Mouse (Mus musculus): ENCODE results near the gene Ccdc88a. TPM values are rescaled to one million over a fixed set of nuclear protein-coding genes. Genes with fewer than 3 reads are reported as not detected.

Gene Ccdc88a
- total and polyA plus RNA-seq, 3 experiments: 1.00 to 9.0 (median 5.5) TPM

DNA sequence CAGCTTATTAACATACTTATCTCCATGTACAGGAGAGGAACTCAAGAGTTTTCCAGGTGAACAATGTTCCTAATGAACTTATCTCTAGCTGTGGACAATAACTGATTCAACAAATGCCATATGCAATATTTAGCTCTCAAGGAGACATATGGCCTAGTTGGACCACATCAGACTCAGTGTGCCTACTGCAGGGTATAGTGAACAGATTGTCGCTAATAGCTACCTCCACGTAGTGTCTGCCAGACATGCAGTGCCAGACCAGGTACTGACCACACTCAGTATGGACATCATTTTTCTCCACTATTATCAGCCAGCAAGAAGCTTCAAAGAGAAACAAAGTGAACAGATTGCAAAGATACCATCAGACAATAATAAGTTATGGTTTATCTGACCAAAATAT lies 22.6 kb upstream of the Ccdc88a start:
- intact Hi-C loops (cut with DNase I): no loop called here
- H3K79me2 ChIP-seq (replicated peaks; ENCODE audit: control insufficient read depth, insufficient read depth, low read length): no peaks in the 10 kb centered on the region

DNA sequence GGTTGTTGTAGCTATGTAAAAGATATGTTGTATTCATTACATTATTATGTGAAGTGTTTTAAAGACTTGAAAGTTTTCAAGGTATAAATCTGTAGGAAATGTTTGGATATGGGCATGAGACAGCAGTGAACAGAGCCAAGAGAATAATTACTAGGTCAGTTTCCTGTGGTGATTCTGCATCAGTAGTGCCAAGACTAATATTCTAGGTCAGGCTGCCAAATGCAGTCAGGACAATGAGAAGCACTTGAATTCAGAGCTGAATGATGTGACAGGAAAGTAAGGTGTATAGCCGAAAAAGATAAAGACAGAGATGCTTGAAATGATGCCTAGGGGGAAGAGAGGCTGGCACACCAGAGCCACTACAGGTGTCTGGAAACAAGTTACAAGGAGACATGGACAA lies 21.2 kb upstream of the Ccdc88a start:
- Histone ChIP-seq H3K36me3 (ENCODE audit: control insufficient read depth, insufficient read depth, low read length) (no peaks in the 10 kb centered on the region), H3K27me3 (ENCODE audit: control insufficient read depth, insufficient read depth, low read length) (no peaks in the 10 kb centered on the region), H3K4me1 (ENCODE audit: control insufficient read depth, insufficient read depth, low read length) (no peaks in the 10 kb centered on the region), H3K9ac (ENCODE audit: low read depth, low read length) (no peak overlapping the region), H3K27ac (no peak overlapping the region), H3K4me3 (no peak overlapping the region), H3K79me2 (replicated peaks; ENCODE audit: control insufficient read depth, insufficient read depth, low read length) (no peaks in the 10 kb centered on the region)
- TF ChIP-seq EP300 (IDR thresholded peaks at IDR 0.05; ENCODE audit: insufficient read depth, low read depth, low read length): no peak
- TF ChIP-seq CTCF (IDR thresholded peaks at IDR 0.05): no peak
- no peak for TF ChIP-seq POLR2A (IDR thresholded peaks at IDR 0.05; ENCODE audit: insufficient read depth, low read depth, low read length)
- 50% methylated on average over 1 of the region's 1 CpGs for WGBS
- no peak for DNase-seq
- intact Hi-C loops (cut with DNase I): no loop called here

More for the DNA sequence above, 22.6 kb upstream of the Ccdc88a start:
- no peak overlapping the region for H3K9ac ChIP-seq (ENCODE audit: low read depth, low read length)
- no peak for TF ChIP-seq EP300 (IDR thresholded peaks at IDR 0.05; ENCODE audit: insufficient read depth, low read depth, low read length)
- TF ChIP-seq POLR2A (IDR thresholded peaks at IDR 0.05; ENCODE audit: insufficient read depth, low read depth, low read length): no peak
- no peak for TF ChIP-seq CTCF (IDR thresholded peaks at IDR 0.05)
- H3K36me3 ChIP-seq (ENCODE audit: control insufficient read depth, insufficient read depth, low read length): no peaks in the 10 kb centered on the region
- H3K27me3 ChIP-seq (ENCODE audit: control insufficient read depth, insufficient read depth, low read length): no peaks in the 10 kb centered on the region
- no peak overlapping the region for H3K4me3 ChIP-seq
- H3K4me1 ChIP-seq (ENCODE audit: control insufficient read depth, insufficient read depth, low read length): no peaks in the 10 kb centered on the region
- H3K27ac ChIP-seq: no peak overlapping the region
- DNase-seq: no peak
- WGBS: 95% methylated on average over 2 of the region's 2 CpGs

DNA sequence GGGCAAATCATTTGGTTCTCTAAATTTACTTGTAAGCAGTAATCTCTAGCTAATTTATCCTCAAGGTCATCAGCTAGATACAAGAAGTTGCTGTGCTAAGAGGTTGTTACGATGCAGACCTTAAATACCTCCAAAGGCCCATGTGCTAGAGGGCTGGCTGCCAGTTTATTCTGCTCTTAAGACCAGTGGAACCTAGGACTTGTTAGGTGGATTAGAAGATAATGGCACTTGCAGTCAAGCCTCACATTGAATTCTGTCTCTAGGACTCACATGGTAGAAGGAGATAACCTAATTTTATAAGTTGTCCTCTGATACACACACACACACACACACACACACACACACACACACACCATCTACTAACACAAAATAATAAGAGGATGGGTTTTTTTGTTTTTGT lies 5.3 kb upstream of the Ccdc88a start:
- Histone ChIP-seq H3K27me3 (ENCODE audit: control insufficient read depth, insufficient read depth, low read length) (no peaks in the 10 kb centered on the region), H3K4me3 (no peak overlapping the region), H3K4me1 (ENCODE audit: control insufficient read depth, insufficient read depth, low read length) (no peaks in the 10 kb centered on the region), H3K36me3 (ENCODE audit: control insufficient read depth, insufficient read depth, low read length) (no peaks in the 10 kb centered on the region), H3K9ac (ENCODE audit: low read depth, low read length) (no peak overlapping the region), H3K27ac (no peak overlapping the region), H3K79me2 (replicated peaks; ENCODE audit: control insufficient read depth, insufficient read depth, low read length) (no peaks in the 10 kb centered on the region)
- no peak for DNase-seq
- intact Hi-C loops (cut with DNase I): no loop called here
- WGBS: 63% methylated on average over 1 of the region's 1 CpGs
- TF ChIP-seq CTCF (IDR thresholded peaks at IDR 0.05) (no peak), POLR2A (IDR thresholded peaks at IDR 0.05; ENCODE audit: insufficient read depth, low read depth, low read length) (no peak), EP300 (IDR thresholded peaks at IDR 0.05; ENCODE audit: insufficient read depth, low read depth, low read length) (no peak)

DNA sequence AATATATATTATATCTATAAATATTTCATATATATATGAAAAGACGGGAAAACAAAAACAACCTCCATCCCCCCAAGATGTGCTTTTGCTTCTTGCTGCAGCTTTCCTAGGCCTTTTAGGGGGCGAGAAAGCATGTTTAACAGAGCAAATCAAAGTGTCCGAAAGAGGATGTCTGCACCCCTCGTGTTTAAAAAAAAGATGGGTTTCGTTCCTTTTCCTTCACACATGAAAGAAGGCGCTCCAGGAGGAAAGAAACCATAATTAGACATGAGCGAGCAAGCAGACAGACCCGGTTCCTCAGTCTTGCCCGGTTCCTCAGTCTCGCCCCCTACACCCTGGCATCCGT lies 435 bp upstream of the Ccdc88a start:
- Histone ChIP-seq H3K36me3 (ENCODE audit: control insufficient read depth, insufficient read depth, low read length) (no peaks in the 10 kb centered on the region), H3K79me2 (replicated peaks; ENCODE audit: control insufficient read depth, insufficient read depth, low read length) (peaks cover 2% of the 10 kb centered on the region), H3K27me3 (ENCODE audit: control insufficient read depth, insufficient read depth, low read length) (no peaks in the 10 kb centered on the region), H3K27ac (peak overlapping the region; percentile 93), H3K4me1 (ENCODE audit: control insufficient read depth, insufficient read depth, low read length) (peaks cover 6% of the 10 kb centered on the region), H3K9ac (ENCODE audit: low read depth, low read length) (peak overlapping the region; percentile 80), H3K4me3 (peak overlapping the region; percentile 70)
- 5% methylated on average over 11 of the region's 11 CpGs for WGBS
- DNase-seq: no peak
- intact Hi-C loops (cut with DNase I): loop anchor here (5.0 to 10.0 kb wide), 5 partner anchors 126 to 322 kb away; partner anchors contain the start of genes Cfap36, Clhc1, Mtif2 and Ppp4r3b
- no peak for TF ChIP-seq POLR2A (IDR thresholded peaks at IDR 0.05; ENCODE audit: insufficient read depth, low read depth, low read length)
- TF ChIP-seq EP300 (IDR thresholded peaks at IDR 0.05; ENCODE audit: insufficient read depth, low read depth, low read length): no peak
- no peak for TF ChIP-seq CTCF (IDR thresholded peaks at IDR 0.05)

DNA sequence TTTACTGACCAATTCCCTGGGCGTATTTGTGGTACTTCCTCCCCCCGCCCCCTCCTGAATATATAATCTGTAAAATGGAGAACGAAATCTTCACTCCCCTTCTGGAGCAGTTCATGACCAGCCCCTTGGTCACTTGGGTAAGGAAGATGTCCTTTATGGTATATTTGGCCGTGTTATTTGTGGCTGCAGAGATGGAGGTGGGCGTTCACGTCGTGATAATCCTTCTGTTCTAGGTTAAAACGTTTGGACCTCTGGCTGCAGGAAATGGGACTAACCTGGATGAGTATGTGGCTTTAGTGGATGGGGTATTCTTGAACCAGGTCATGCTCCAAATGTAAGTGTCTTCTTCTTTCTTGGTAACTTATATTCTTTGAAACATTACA lies 807 bp downstream of the Ccdc88a start:
- no peaks in the 10 kb centered on the region for H3K36me3 ChIP-seq (ENCODE audit: control insufficient read depth, insufficient read depth, low read length)
- no peaks in the 10 kb centered on the region for H3K27me3 ChIP-seq (ENCODE audit: control insufficient read depth, insufficient read depth, low read length)
- TF ChIP-seq CTCF (IDR thresholded peaks at IDR 0.05): peak; percentile 6; the same call in 1 of the 2 replicates
- TF ChIP-seq EP300 (IDR thresholded peaks at IDR 0.05; ENCODE audit: insufficient read depth, low read depth, low read length): no peak
- no peak for TF ChIP-seq POLR2A (IDR thresholded peaks at IDR 0.05; ENCODE audit: insufficient read depth, low read depth, low read length)
- peak overlapping the region; percentile 70 for H3K4me3 ChIP-seq
- H3K79me2 ChIP-seq (replicated peaks; ENCODE audit: control insufficient read depth, insufficient read depth, low read length): peaks cover 2% of the 10 kb centered on the region
- intact Hi-C loops (cut with DNase I): loop anchor here (5.0 to 10.0 kb wide), 5 partner anchors 127 to 321 kb away; partner anchors contain the start of genes Cfap36, Clhc1, Mtif2 and Ppp4r3b
- H3K4me1 ChIP-seq (ENCODE audit: control insufficient read depth, insufficient read depth, low read length): peaks cover 6% of the 10 kb centered on the region
- H3K27ac ChIP-seq: peak overlapping the region; percentile 93
- 0% methylated on average over 8 of the region's 8 CpGs for WGBS
- DNase-seq: no peak
- peak overlapping the region; percentile 89 for H3K9ac ChIP-seq (ENCODE audit: low read depth, low read length)

DNA sequence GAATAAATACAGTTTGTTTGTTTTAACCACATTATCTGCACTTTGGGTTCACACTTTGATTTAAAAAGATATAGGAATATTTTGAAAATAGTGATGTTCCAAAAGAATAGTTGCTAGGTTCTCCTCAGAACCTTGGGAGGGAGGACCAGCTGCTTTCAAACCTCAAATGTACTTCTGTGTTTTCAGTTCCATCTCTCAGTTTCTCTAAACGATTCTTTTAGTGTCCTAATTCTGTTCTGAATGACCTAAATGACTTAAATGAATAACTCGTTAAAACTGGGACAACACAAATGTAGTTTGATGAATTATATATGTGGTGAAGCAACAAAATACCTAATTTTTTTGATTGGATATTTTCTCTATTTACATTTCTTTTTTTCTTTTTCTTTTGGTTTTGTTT lies 3.2 kb downstream of the Ccdc88a start:
- Histone ChIP-seq H3K27ac (no peak overlapping the region), H3K9ac (ENCODE audit: low read depth, low read length) (no peak overlapping the region), H3K27me3 (ENCODE audit: control insufficient read depth, insufficient read depth, low read length) (no peaks in the 10 kb centered on the region), H3K36me3 (ENCODE audit: control insufficient read depth, insufficient read depth, low read length) (no peaks in the 10 kb centered on the region), H3K79me2 (replicated peaks; ENCODE audit: control insufficient read depth, insufficient read depth, low read length) (peaks cover 2% of the 10 kb centered on the region), H3K4me3 (no peak overlapping the region), H3K4me1 (ENCODE audit: control insufficient read depth, insufficient read depth, low read length) (peaks cover 6% of the 10 kb centered on the region)
- TF ChIP-seq CTCF (IDR thresholded peaks at IDR 0.05): no peak
- no peak for TF ChIP-seq POLR2A (IDR thresholded peaks at IDR 0.05; ENCODE audit: insufficient read depth, low read depth, low read length)
- no peak for TF ChIP-seq EP300 (IDR thresholded peaks at IDR 0.05; ENCODE audit: insufficient read depth, low read depth, low read length)
- 78% methylated on average over 2 of the region's 2 CpGs for WGBS
- DNase-seq: no peak
- intact Hi-C loops (cut with DNase I): loop anchor here (10.0 kb wide), 1 partner anchor 318 kb away; the partner anchor contains the start of gene Rtn4
